Mouse (Mus musculus): ENCODE results near the gene Zfp672.
"Not testable (repeated sequence)": the region's sequence is repeated elsewhere in the genome, so short reads cannot be mapped to it uniquely, and the experiment has no call there.

Gene Zfp672

DNA sequence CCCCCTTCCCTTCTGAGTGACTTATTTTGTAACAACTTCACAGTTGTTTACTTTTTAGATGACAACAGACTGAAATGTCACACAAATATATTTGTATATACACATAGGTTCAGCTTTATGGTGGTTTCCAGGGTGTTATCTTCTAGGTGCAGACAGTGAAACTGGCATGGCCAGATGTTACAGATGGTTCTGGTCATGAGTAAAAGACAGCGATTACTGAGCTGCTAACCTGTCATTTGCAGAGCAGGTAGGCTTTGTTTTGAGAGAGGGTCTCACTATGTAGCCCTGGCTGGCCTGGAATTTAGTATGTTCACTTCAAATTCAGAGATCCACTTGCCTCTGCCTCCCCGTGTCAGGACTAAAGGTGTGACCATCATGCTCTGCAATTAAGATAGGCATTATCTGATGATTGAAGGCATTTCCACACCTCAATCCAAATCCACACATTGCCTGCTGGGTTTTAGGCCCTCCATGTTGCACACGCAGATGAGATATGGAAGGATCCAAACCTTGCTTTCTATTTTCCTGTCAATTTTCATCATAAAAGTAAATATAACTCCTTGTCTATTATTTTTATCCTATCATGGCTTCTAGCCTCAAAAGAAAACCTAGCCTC, 5.4 kb downstream of the Zfp672 start:
- no peak for DNase-seq (ENCODE audit: low spot score)

- DNase-seq (ENCODE audit: low spot score): peak; percentile 60
Observed at GRCm38 (mm10) chr11:58323570-58324340, 6.4 kb downstream of the Zfp672 start.

GRCm38 (mm10) chr11:58322824-58323569, 7.1 kb downstream of the Zfp672 start:
- DNase-seq (ENCODE audit: low spot score): peak; percentile 98

- no peak for DNase-seq (ENCODE audit: low spot score)
Observed at GRCm38 (mm10) chr11:58316768-58317390, 13.3 kb downstream of the Zfp672 start.

DNA sequence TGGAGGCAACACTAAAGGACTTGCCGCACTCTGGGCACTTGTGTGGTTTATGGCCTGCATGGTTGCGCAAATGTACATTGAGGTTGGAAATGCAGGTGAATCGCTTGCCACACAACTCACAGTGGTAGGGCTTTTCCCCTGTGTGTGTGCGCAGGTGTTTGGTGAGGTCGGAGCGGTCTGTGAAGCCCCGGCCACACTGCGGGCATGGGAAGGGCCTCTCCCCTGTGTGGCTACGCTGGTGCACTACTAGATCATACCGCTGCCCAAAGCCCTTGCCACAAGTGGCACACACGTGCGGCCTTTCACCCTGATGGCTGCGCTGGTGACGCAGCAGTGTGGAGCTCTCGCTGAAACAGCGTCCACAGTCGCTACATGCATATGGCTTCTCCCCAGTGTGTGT, 13.8 kb downstream of the Zfp672 start:
- DNase-seq (ENCODE audit: low spot score): no peak

- no peak for DNase-seq (ENCODE audit: low spot score)
Observed at GRCm38 (mm10) chr11:58315536-58316168, 14.5 kb downstream of the Zfp672 start.

- no peak for DNase-seq (ENCODE audit: low spot score)
Observed at GRCm38 (mm10) chr11:58314069-58314468, 16.1 kb downstream of the Zfp672 start.

DNA sequence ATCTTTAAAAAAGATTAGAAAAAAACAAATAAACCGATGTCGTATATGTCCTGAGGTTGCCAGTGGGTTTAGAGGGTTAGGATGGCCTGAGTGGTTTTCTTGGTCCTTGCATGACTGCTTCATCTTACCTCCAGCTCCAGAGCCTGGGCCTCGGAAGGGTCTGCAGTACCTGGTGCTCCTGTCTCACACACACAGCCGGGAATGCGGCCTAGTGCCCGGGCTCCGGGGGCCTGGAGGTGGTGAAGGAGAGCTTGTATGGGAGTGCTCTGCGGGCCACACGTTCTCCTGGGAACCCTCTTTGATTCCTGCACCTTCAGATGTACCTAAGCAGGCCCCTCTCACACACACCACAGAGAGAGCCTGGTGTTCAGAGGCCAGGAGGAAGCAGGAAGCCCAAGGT, 21.5 kb downstream of the Zfp672 start:
- DNase-seq (ENCODE audit: low spot score): no peak

GRCm38 (mm10) chr11:58307411-58308080, 22.6 kb downstream of the Zfp672 start:
- peak; percentile 75 for DNase-seq (ENCODE audit: low spot score)

DNA sequence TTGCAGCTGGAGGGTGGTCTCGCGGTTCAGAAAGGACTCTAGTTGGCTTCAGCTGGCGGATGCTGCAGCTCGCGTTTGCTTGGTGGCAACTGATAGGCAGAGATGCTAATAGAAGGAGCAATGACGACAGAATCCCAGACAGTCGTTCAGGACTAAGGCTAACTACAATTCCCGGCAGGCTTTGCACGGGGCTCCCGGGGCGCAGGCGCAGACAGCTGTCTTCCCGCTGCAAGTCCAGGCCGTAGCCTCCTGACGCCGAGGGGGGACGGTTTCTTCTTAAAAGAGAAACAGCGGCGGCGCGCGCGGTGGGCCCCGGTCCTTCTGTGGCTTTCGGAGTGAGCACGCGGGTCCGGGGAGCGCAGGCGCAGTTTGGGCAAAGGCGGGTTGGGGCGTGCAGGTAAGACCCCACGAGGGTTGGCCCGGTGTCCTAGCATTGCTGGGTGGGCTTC, 23.3 kb downstream of the Zfp672 start, which contains the start of gene Zfp692:
TSS of gene Zfp692 (plus strand) at position 210 of the 449 bp plus-strand sequence.
- peak; percentile 97 for DNase-seq (ENCODE audit: low spot score)

DNA sequence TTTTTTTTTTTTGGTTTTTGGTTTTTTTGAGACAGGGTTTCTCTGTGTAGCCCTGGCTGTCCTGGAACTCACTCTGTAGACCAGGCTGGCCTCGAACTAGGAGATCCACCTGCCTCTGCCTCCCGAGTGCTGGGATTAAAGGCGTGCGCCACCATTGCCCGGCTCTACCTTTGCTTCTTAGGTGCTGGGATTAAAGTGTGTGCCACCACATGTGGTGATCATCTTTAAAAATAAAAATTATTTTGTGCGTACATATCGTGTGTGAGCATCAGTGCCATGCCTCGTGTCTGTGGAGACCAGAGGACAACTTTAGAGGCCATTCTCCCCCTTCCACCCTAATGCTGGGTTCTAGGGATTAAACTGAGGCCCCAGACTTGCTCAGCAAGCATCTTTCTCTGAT, 24.8 kb downstream of the Zfp672 start:
- DNase-seq (ENCODE audit: low spot score): not testable (repeated sequence)

- peak; percentile 9 for DNase-seq (ENCODE audit: low spot score)
Observed at GRCm38 (mm10) chr11:58303594-58303993, 26.5 kb downstream of the Zfp672 start.

DNA sequence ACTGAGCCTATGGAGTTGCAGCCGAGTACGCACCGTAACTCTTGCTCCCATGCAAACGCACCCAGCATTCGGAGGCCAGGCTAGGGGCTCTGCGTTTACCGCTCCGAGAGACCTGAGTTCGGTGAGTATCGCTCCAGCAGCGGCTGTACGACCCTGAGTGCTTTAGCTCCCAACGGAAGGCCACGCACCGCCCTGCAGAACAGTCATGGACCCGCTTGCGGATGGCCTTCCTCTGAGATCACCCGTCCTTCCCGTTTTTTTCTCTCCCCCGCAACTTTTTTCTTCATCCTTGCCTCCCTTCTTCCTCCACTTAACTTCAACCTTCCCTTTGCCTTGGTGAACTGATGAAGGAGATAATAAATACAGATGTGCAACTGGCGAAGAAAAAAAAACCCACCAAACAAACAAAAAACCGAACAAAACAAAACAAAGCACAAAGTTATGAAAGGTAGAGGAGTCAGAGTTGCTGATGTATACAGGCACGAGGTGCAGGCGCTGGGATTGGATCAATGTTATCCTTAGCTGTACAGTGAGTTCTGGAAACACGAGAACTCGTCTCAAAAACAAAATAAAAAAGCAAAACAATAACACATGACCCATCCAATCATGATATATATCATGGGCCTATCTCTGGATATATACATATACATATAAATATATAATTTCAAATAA, 27.2 kb downstream of the Zfp672 start:
- peak; percentile 18 for DNase-seq (ENCODE audit: low spot score)

DNA sequence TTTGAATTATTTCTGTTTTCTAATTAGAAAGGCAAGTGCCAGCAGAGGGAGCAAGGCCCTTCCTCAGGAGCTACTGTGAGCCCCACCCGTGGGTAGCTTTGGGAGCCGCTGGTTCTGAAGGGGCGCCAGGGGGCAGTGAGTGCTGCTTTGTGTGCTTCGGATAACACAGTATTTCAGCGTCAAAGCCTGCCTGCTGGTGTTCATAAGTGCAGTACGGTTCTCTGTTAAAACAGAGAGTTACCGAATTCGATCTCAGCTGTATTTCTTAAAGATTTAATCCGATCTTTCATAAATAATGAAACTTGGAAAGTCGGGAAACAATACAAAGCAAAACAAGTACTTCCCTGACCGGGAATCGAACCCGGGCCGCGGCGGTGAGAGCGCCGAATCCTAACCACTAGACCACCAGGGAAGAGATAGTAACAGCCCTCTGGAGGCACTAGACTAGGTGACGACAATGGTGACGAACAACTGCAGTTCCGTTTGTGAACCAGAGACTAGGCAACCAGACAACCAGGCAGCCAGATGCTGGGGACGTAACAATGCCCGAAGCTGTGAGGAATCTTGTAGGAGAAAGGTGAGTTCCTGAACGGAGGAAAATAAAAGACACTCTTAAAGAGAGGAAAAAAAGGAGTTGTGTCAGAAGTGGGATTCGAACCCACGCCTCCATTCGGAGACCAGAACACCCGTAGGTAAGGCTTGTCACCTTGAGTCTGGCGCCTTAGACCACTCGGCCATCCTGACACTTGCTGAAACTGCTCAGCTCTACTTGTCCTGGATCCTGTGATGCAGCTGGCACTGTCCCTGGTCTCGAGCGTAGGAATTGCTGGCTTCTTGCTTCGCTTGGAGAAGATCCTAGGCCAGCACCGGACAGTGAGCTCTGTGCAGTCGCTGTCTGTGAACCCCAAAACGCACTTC, 28.0 kb downstream of the Zfp672 start:
- peak; percentile 99 for DNase-seq (ENCODE audit: low spot score)

DNA sequence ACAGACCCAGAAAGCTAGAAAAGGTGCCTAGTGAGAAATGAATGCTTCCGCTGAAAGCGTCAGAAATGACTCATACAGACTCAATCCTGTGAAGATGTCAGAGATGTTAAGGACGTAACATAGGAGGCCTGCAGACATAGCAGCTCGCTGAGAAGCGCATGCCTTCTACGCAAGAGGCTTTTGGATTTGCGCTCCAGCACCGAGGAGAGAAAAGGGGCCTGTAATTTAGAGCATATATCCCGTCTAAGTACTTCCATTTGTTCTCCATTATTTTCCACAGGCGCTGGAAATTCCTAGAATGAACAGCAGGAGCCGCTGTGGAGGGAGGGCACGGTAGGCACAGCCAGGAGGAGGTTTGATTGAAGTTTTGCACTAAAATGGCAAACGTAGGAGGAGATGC, 29.1 kb downstream of the Zfp672 start:
- DNase-seq (ENCODE audit: low spot score): peak; percentile 79

DNA sequence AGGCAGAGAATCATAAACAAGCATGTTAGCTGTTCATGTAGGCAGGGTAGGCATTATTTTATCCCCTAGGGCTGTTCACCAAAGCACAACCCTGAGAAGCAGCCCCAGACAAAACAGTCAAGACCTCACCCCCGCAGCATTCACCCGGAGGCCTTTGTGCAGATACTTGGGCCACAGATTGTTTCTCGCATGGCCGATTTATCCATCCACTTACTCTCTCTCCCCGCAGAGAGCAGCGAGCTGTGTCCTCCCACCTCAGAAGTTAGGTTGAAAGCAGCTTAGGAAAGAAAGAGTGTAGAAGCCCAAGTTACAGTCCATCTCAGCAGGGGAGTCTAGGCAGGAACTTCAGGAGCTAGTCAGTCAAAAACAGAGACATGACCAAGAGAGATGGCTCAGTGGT, 32.7 kb downstream of the Zfp672 start:
- DNase-seq (ENCODE audit: low spot score): no peak

GRCm38 (mm10) chr11:58292791-58293190, 37.3 kb downstream of the Zfp672 start:
- DNase-seq (ENCODE audit: low spot score): no peak

GRCm38 (mm10) chr11:58290812-58291211, 39.3 kb downstream of the Zfp672 start:
- DNase-seq (ENCODE audit: low spot score): no peak

DNA sequence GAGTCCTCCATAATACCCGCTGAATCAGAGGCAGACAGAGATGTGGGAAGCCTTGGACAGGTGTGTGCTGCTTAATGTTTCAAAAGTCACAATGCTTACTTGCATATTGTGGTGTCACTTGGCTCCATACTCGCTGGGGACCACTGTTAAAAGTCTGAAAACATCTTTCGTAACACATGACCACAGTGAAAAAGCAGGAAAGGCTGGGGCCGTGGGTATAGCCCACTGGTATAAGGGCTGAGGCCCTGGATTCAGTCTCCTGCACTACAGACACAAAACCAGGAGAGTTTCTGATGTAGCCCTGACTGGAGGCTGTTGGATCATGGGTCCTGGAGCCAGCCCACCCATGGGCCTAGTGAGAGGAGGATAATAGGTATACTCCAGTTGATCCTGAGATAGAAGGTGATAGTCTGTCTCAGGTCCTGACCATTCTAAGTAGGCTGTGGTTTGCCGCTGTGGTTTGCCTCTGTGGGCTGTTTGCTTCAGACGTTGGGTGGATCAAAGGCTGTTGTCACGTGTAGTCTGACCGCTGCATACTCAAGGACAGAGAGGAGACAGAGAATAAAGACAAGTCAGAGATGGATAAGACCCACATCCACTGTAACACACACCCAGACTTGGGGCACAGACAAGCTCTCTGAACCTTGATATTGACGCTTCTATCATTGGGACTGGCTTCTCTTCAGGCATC, 40.0 kb downstream of the Zfp672 start:
- DNase-seq (ENCODE audit: low spot score): no peak

Measured in embryo, embryonic 10 days (tissue).